Mouse (Mus musculus): Measurements from ENCODE around the gene Fam81b.

DNA sequence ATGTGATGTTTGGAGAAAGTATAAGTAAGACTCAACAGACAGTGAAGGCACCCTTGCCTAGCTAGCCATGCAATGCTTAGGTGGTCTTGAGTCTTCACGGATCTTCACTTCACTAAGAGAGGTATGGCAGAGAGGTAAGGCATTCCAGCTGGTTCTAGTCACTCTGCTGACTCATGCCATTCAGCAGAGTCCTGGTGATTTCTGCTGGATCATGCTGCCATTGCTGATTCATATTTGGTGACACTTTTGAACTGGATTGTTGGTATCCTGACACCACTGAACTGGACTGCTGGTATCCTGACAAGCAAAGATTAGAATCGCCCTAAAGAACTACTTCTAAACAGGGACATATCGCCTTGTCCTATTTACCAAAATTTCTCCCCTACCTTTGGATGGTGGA, 20.3 kb downstream of the Fam81b start:
- TF ChIP-seq POLR2A (IDR thresholded peaks at IDR 0.05; ENCODE audit: insufficient read depth, low read length) (no peak), CTCF (IDR thresholded peaks at IDR 0.05; ENCODE audit: low read depth, low read length) (no peak), EP300 (IDR thresholded peaks at IDR 0.05; ENCODE audit: insufficient read depth, low read depth, low read length) (no peak)

All from ES-Bruce4 (cell line).